Mouse (Mus musculus) limb, embryonic 14.5 days (tissue): Measurements from ENCODE around the gene Zfp663. TPM values are rescaled to one million over a fixed set of nuclear protein-coding genes. Genes with fewer than 3 reads are reported as not detected.

Source experiments
- ATAC-seq: fragments of 200-750 bp; cut with Nextera tagmentation; 2 replicates; pipeline ENCODE4 v1.8.0; 2017; ENCODE audit warnings: low read depth, moderate number of reproducible peaks, moderate TSS enrichment; ENCODE audit not compliant: low FRiP score
- DNase-seq: peaks from one replicate; pipeline ENCODE4 v3.0.0-alpha.2; 2015; ENCODE audit warnings: low spot score
- H3K27ac ChIP-seq: fragments of 300-500 bp; sonication (generic); replicated peaks from 2 replicates; pipeline ENCODE4 v1.5.1; 2014; ENCODE audit warnings: low read depth, mild to moderate bottlenecking, low read length, moderate library complexity, mixed read lengths
- H3K27me3 ChIP-seq: fragments of 300-500 bp; sonication (generic); 2 replicates; pipeline ENCODE4 v1.6.1; 2014; ENCODE audit warnings: low read length, mixed read lengths; ENCODE audit not compliant: control insufficient read depth, insufficient read depth
- H3K36me3 ChIP-seq: fragments of 300-500 bp; sonication (generic); 2 replicates; pipeline ENCODE4 v1.6.1; 2014; ENCODE audit warnings: mild to moderate bottlenecking, low read length, moderate library complexity, mixed read lengths; ENCODE audit not compliant: control insufficient read depth, insufficient read depth
- H3K4me1 ChIP-seq: fragments of 300-500 bp; sonication (generic); 2 replicates; pipeline ENCODE4 v1.6.1; 2014; ENCODE audit warnings: antibody characterized with exemption, low read length, mixed read lengths; ENCODE audit not compliant: control insufficient read depth, insufficient read depth
- H3K4me2 ChIP-seq: fragments of 300-500 bp; sonication (generic); replicated peaks from 2 replicates; pipeline ENCODE4 v1.6.1; 2014; ENCODE audit warnings: low read depth, mild to moderate bottlenecking, low read length, moderate library complexity; ENCODE audit not compliant: severe bottlenecking
- H3K4me3 ChIP-seq: fragments of 300-500 bp; sonication (generic); replicated peaks from 2 replicates; pipeline ENCODE4 v1.5.1; 2014; ENCODE audit warnings: low read length
- H3K9ac ChIP-seq: fragments of 300-500 bp; sonication (generic); 2 replicates; pipeline ENCODE4 v1.6.1; 2014; ENCODE audit warnings: mild to moderate bottlenecking, low read depth, low read length, moderate library complexity; ENCODE audit not compliant: severe bottlenecking
- H3K9me3 ChIP-seq: fragments of 300-500 bp; sonication (generic); 2 replicates; pipeline ENCODE4 v1.6.1; 2016; ENCODE audit warnings: low read length; ENCODE audit not compliant: control insufficient read depth
- POLR2A ChIP-seq: fragments of 200-500 bp; IDR thresholded peaks from 2 replicates; pipeline ENCODE4 v1.8.0; 2012; ENCODE audit warnings: inconsistent platforms, mild to moderate bottlenecking, moderate library complexity, borderline replicate concordance; ENCODE audit not compliant: insufficient read depth, insufficient read length; ENCODE audit errors: extremely low read depth
- WGBS: fragments of 180-500 bp; shearing (Covaris S2); extraction: QIAGEN DNeasy Blood & Tissue Kit; methylation state at CpG from one replicate; pipeline ENCODE4 v1.1.7; 2014; 5-methylcytosine and 5-hydroxymethylcytosine counted together
- polyA plus RNA-seq, 2 experiments: library from polyadenylated mRNA; depleted of rRNA in 1 of 2; stranded (reverse) in 1 of 2; unstranded in 1 of 2; fragments of >200 nt; fragmentation: Nextera tagmentation in 1 of 2; extraction: Ambion mirVana in 1 of 2; gene quantifications; 2 replicates each; pipeline versions ENCODE4 v1.2.1 to v1.2.3; 2012 to 2014

Zfp663 gene
- polyA plus RNA-seq, 2 experiments: 0.44 to 0.49 TPM

- TF ChIP-seq POLR2A: no peak
- ATAC-seq: no peak
- Histone ChIP-seq H3K9ac (peak overlapping the region; percentile 87), H3K27me3 (no peaks in the 10 kb centered on the region), H3K4me3 (peak overlapping the region; percentile 87), H3K4me1 (no peaks in the 10 kb centered on the region), H3K9me3 (no peaks in the 10 kb centered on the region), H3K4me2 (peak overlapping the region; percentile 72), H3K36me3 (peaks cover 45% of the 10 kb centered on the region), H3K27ac (peak overlapping the region; percentile 89)
- 8% methylated on average over 4 of the region's 4 CpGs for WGBS
- no peak for DNase-seq
These were observed 18.8 kb upstream of the Zfp663 start for GRCm38 (mm10) chr2:165387370-165387769.

DNA sequence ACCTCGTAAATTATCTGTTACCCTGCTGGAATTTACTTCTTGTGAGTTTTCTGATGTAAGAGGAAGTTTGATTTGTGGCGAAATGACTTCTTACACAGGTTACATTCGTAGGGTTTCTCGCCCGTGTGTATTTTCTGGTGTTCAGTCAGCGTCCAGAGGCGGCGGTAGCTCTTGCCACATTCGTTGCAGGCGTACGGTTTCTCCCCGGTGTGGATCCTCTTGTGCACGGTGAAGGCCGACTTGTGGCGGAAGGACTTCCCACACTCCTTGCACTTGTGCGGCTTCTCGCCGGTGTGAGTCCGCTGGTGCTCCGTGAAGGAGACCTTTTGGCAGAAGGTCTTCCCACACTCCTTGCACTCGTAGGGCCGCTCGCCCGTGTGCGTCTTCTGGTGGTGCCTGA, 11.5 kb upstream of the Zfp663 start:
- no peaks in the 10 kb centered on the region for H3K4me1 ChIP-seq
- 97% methylated on average over 25 of the region's 25 CpGs for WGBS
- TF ChIP-seq POLR2A: no peak
- peaks cover 10% of the 10 kb centered on the region for H3K9me3 ChIP-seq
- H3K36me3 ChIP-seq: peaks cover 89% of the 10 kb centered on the region
- no peaks in the 10 kb centered on the region for H3K27me3 ChIP-seq
- H3K4me2 ChIP-seq: no peak overlapping the region
- no peak overlapping the region for H3K27ac ChIP-seq
- no peak overlapping the region for H3K9ac ChIP-seq
- ATAC-seq: no peak
- DNase-seq: no peak
- H3K4me3 ChIP-seq: no peak overlapping the region

- Histone ChIP-seq H3K4me3 (no peak overlapping the region), H3K27me3 (no peaks in the 10 kb centered on the region), H3K9ac (no peak overlapping the region), H3K36me3 (peaks cover 57% of the 10 kb centered on the region), H3K4me2 (no peak overlapping the region), H3K4me1 (no peaks in the 10 kb centered on the region), H3K9me3 (peaks cover 5% of the 10 kb centered on the region), H3K27ac (no peak overlapping the region)
- no peak for ATAC-seq
- DNase-seq: no peak
- TF ChIP-seq POLR2A: no peak
- WGBS: 86% methylated on average over 4 of the region's 4 CpGs
These were observed 7.5 kb upstream of the Zfp663 start for GRCm38 (mm10) chr2:165376001-165376400.

GRCm38 (mm10) chr2:165375478-165375877, 6.9 kb upstream of the Zfp663 start:
- no peak for ATAC-seq
- peaks cover 4% of the 10 kb centered on the region; the same call in 1 of the 2 replicates for H3K9me3 ChIP-seq
- H3K36me3 ChIP-seq: peaks cover 51% of the 10 kb centered on the region
- TF ChIP-seq POLR2A: no peak
- no peak overlapping the region for H3K27ac ChIP-seq
- no peak for DNase-seq
- H3K4me1 ChIP-seq: no peaks in the 10 kb centered on the region
- no peak overlapping the region for H3K9ac ChIP-seq
- H3K4me3 ChIP-seq: no peak overlapping the region
- WGBS: 85% methylated on average over 5 of the region's 5 CpGs
- no peak overlapping the region for H3K4me2 ChIP-seq
- no peaks in the 10 kb centered on the region for H3K27me3 ChIP-seq

- DNase-seq (no peak), ATAC-seq (no peak)
- Histone ChIP-seq H3K4me3 (no peak overlapping the region), H3K27ac (no peak overlapping the region), H3K4me2 (no peak overlapping the region), H3K36me3 (peaks cover 13% of the 10 kb centered on the region; the same call in 1 of the 2 replicates), H3K27me3 (peaks cover 19% of the 10 kb centered on the region), H3K4me1 (peaks cover 6% of the 10 kb centered on the region; the same call in 1 of the 2 replicates), H3K9me3 (no peaks in the 10 kb centered on the region), H3K9ac (no peak overlapping the region)
- WGBS: 22% methylated on average over 3 of the region's 3 CpGs
- no peak for TF ChIP-seq POLR2A
These were observed 2.5 kb upstream of the Zfp663 start for GRCm38 (mm10) chr2:165371066-165371465.

GRCm38 (mm10) chr2:165370348-165370747, 1.8 kb upstream of the Zfp663 start:
- peaks cover 9% of the 10 kb centered on the region; the same call in 1 of the 2 replicates for H3K36me3 ChIP-seq
- DNase-seq (no peak), ATAC-seq (no peak)
- no peak overlapping the region for H3K4me3 ChIP-seq
- no peak overlapping the region for H3K4me2 ChIP-seq
- TF ChIP-seq POLR2A: no peak
- peaks cover 24% of the 10 kb centered on the region for H3K27me3 ChIP-seq
- peaks cover 6% of the 10 kb centered on the region; the same call in 1 of the 2 replicates for H3K4me1 ChIP-seq
- no peak overlapping the region for H3K9ac ChIP-seq
- no peaks in the 10 kb centered on the region for H3K9me3 ChIP-seq
- no peak overlapping the region for H3K27ac ChIP-seq
- WGBS: 71% methylated on average over 3 of the region's 3 CpGs
